Mouse (Mus musculus) olfactory bulb, adult 2 months (tissue): ENCODE measurements around the gene Acox3.

Experiments used
- CTCF ChIP-seq: fragments of 200-500 bp; IDR thresholded peaks from 2 replicates; pipeline ENCODE4 v1.5.1; 2012; ENCODE audit warnings: low read depth, mild to moderate bottlenecking, low read length, moderate library complexity; ENCODE audit not compliant: insufficient read depth
- POLR2A ChIP-seq: fragments of 200-500 bp; IDR thresholded peaks from 2 replicates; pipeline ENCODE4 v1.6.1; 2012; ENCODE audit warnings: mild to moderate bottlenecking, low read depth, low read length, moderate library complexity; ENCODE audit not compliant: insufficient read depth

DNA sequence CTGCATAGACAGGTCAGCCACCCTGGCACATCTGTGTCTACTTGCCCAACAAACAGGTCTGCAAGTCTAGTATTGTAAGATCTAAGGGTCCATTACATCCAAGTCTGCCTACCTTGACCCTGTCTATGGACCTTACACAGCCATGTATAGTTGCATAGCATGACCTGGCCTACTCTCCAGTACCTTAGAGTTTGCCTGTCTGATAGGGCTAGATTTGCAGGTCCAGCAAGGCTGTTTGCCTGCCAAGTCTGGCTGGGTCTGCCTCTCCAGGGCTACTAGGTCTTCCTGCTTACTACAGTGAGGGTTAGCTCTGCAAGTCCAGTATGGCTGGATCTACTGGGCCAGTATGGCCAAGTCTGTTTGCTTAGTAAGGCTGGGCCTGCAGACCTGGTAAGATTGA lies 41.0 kb downstream of the Acox3 start:
- TF ChIP-seq POLR2A (no peak), CTCF (no peak)
